Mouse (Mus musculus) kidney, adult 10 weeks (tissue): ENCODE measurements around the gene Stk39. TPM values are rescaled to one million over a fixed set of nuclear protein-coding genes. Genes with fewer than 3 reads are reported as not detected.

Experiments
- polyA plus RNA-seq: library from polyadenylated mRNA; stranded (reverse); fragments of 350-450 nt; fragmentation: Illumina TruSeq; extraction: RNeasy Lipid Tissue Mini Kit (QIAGEN cat#74804); gene quantifications from one replicate; pipeline ENCODE4 v1.2.3, GENCODE M21; 2014; ENCODE audit warnings: low read depth, low replicate concordance

Stk39 gene
- 79.6 TPM for polyA plus RNA-seq

GRCm38 (mm10) chr2:68471759-68472550 is at the start of gene Stk39:
TSS of gene Stk39 (minus strand) at chr2:68472268.

Other genes with a start within 250 kb of the Stk39 start
- gene 4933409G03Rik, start 110.1 kb upstream of the Stk39 start, polyA plus RNA-seq = not detected
- not detected for gene 4932414N04Rik, start 184.2 kb upstream of the Stk39 start, polyA plus RNA-seq